Mouse (Mus musculus) liver, adult (tissue): ENCODE measurements around the gene Muc3.

Experiments
- GATA4 ChIP-seq: IDR thresholded peaks from 2 replicates; pipeline ENCODE4 v1.6.1; 2014; ENCODE audit warnings: mild to moderate bottlenecking, low read length; ENCODE audit not compliant: insufficient replicate concordance

Muc3 gene

GRCm38 (mm10) chr5:137138977-137139376, 10.1 kb downstream of the Muc3 start:
- TF ChIP-seq GATA4: no peak

- TF ChIP-seq GATA4: no peak
Observed at GRCm38 (mm10) chr5:137134959-137135358, 14.2 kb downstream of the Muc3 start.

- no peak for TF ChIP-seq GATA4
Observed at GRCm38 (mm10) chr5:137131490-137131889, 17.6 kb downstream of the Muc3 start.

GRCm38 (mm10) chr5:137129281-137129680, 19.8 kb downstream of the Muc3 start:
- TF ChIP-seq GATA4: no peak

- no peak for TF ChIP-seq GATA4
Observed at GRCm38 (mm10) chr5:137123516-137123915, 25.6 kb downstream of the Muc3 start.

- no peak for TF ChIP-seq GATA4
Observed at GRCm38 (mm10) chr5:137122686-137123193, 26.4 kb downstream of the Muc3 start.

- TF ChIP-seq GATA4: no peak
Observed at GRCm38 (mm10) chr5:137121280-137121679, 27.8 kb downstream of the Muc3 start.

- TF ChIP-seq GATA4: no peak
Observed at GRCm38 (mm10) chr5:137118878-137119277, 30.2 kb downstream of the Muc3 start.

- TF ChIP-seq GATA4: no peak
Observed at GRCm38 (mm10) chr5:137116987-137117386, 32.1 kb downstream of the Muc3 start.

- TF ChIP-seq GATA4: 0 out of 2 replicates have a peak, but pooled peaks have one; percentile 48
Observed at GRCm38 (mm10) chr5:137115866-137116847, 33.0 kb downstream of the Muc3 start, which contains the start of gene Trim56. Gene Trim56 (minus strand): TSS chr5:137116209.

- peak; percentile 41; the same call in 1 of the 2 replicates for TF ChIP-seq GATA4
Observed at GRCm38 (mm10) chr5:137114891-137115561, 34.1 kb downstream of the Muc3 start.

GRCm38 (mm10) chr5:137111542-137112408, 37.3 kb downstream of the Muc3 start:
- no peak for TF ChIP-seq GATA4

- TF ChIP-seq GATA4: no peak
Observed at GRCm38 (mm10) chr5:137110863-137111262, 38.3 kb downstream of the Muc3 start.

GRCm38 (mm10) chr5:137109941-137110593, 39.1 kb downstream of the Muc3 start:
- TF ChIP-seq GATA4: no peak
